Mouse (Mus musculus): ENCODE measurements at regions not wholly inside any gene's neighbourhood (a gene's known extent, or its start where the extent isn't known, plus 50 kb on each side); places are given as distances from the start of the nearest gene placed in this dataset.

- Histone ChIP-seq H3K27me3 (ENCODE audit: control insufficient read depth, insufficient read depth, insufficient read length) (peaks cover 17% of the 10 kb centered on the region), H3K36me3 (ENCODE audit: control insufficient read depth, insufficient read depth) (no peaks in the 10 kb centered on the region), H3K4me2 (ENCODE audit: low read depth) (peak overlapping the region; percentile 38), H3ac (ENCODE audit: control insufficient read depth, insufficient read length) (no peak overlapping the region), H3K4me3 (no peak overlapping the region), H3K79me2 (ENCODE audit: control insufficient read depth, insufficient read depth) (no peaks in the 10 kb centered on the region)
- no peak for TF ChIP-seq CEBPB (IDR thresholded peaks at IDR 0.05; ENCODE audit: insufficient read depth, poor library complexity, severe bottlenecking)
- no peak for TF ChIP-seq POLR2AphosphoS2 (IDR thresholded peaks at IDR 0.05; ENCODE audit: insufficient read length, low read depth)
- TF ChIP-seq MYOG (IDR thresholded peaks at IDR 0.05; ENCODE audit: control insufficient read depth in 1 of 3, insufficient read depth in 1 of 3, insufficient read length in 2 of 3, low read depth in 2 of 3), result no peak
- TF ChIP-seq POLR2A (IDR thresholded peaks at IDR 0.05; ENCODE audit: insufficient read length, low read depth), result no peak
- no peak for TF ChIP-seq TCF12 (IDR thresholded peaks at IDR 0.05; ENCODE audit: insufficient read depth, poor library complexity, severe bottlenecking)
- TF ChIP-seq REST (IDR thresholded peaks at IDR 0.05; ENCODE audit: insufficient read depth, insufficient read length), result no peak
- no peak for TF ChIP-seq SRF (IDR thresholded peaks at IDR 0.05; ENCODE audit: control insufficient read depth, insufficient read length, low read depth)
- TF ChIP-seq MAX (IDR thresholded peaks at IDR 0.05; ENCODE audit: low read depth), result no peak
- no peak for TF ChIP-seq USF1 (IDR thresholded peaks at IDR 0.05; ENCODE audit: low read depth)
- no peak for TF ChIP-seq E2F4 (IDR thresholded peaks at IDR 0.05; ENCODE audit: insufficient read depth)
- TF ChIP-seq TCF3 (IDR thresholded peaks at IDR 0.05; ENCODE audit: insufficient read length, low read depth), result no peak
- no peak for TF ChIP-seq MYOD1 (IDR thresholded peaks at IDR 0.05; ENCODE audit: control insufficient read depth in 1 of 3, insufficient read length in 2 of 3, low read depth in 2 of 3)
These were observed 65.3 kb upstream of the Atp1a1 start for GRCm38 (mm10) chr3:101669743-101670142.

DNA sequence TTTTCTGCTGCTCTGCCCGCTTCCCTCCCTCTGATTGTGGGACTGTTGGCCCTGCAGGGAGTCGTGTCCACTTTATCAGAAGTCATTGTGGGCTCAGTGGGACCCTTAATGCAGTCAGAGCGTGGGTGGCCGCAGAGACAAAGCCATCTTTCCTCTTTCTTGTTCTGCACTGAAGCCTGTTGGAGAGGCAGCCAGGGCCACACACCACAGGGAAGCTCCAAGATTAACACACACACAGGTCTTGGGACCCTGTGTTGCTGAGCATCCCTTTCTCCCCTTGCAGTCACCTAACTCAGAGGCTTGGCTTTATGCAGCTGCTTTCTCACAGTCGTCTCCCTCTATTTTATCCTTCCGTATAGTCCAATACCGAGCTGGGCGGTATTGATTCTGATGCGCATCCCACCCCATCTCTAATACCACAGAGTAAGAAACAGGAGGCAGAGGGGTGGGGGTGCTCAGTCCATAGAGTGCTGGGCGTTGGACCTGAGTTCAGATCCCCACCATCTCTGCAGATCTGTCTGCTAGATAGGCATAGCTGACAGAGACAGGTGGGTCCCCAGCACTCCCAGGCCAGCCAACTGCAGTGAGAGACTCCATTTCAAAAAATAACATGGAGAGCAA is 63.4 kb upstream of the Atp1a1 start:
- H3ac ChIP-seq (ENCODE audit: control insufficient read depth, insufficient read length), result no peak overlapping the region
- no peaks in the 10 kb centered on the region for H3K36me3 ChIP-seq (ENCODE audit: control insufficient read depth, insufficient read depth)
- no peak overlapping the region for H3K4me2 ChIP-seq (ENCODE audit: low read depth)
- no peaks in the 10 kb centered on the region for H3K79me2 ChIP-seq (ENCODE audit: control insufficient read depth, insufficient read depth)
- peaks cover 17% of the 10 kb centered on the region for H3K27me3 ChIP-seq (ENCODE audit: control insufficient read depth, insufficient read depth, insufficient read length)
- no peak for TF ChIP-seq MYOG (IDR thresholded peaks at IDR 0.05; ENCODE audit: control insufficient read depth in 1 of 3, insufficient read depth in 1 of 3, insufficient read length in 2 of 3, low read depth in 2 of 3)
- no peak for TF ChIP-seq SRF (IDR thresholded peaks at IDR 0.05; ENCODE audit: control insufficient read depth, insufficient read length, low read depth)
- TF ChIP-seq E2F4 (IDR thresholded peaks at IDR 0.05; ENCODE audit: insufficient read depth), result no peak
- TF ChIP-seq MYOD1 (IDR thresholded peaks at IDR 0.05; ENCODE audit: control insufficient read depth in 1 of 3, insufficient read length in 2 of 3, low read depth in 2 of 3), result no peak
- no peak for TF ChIP-seq USF1 (IDR thresholded peaks at IDR 0.05; ENCODE audit: low read depth)
- TF ChIP-seq POLR2A (IDR thresholded peaks at IDR 0.05; ENCODE audit: insufficient read length, low read depth), result no peak
- no peak for TF ChIP-seq REST (IDR thresholded peaks at IDR 0.05; ENCODE audit: insufficient read depth, insufficient read length)
- no peak for TF ChIP-seq TCF3 (IDR thresholded peaks at IDR 0.05; ENCODE audit: insufficient read length, low read depth)
- TF ChIP-seq TCF12 (IDR thresholded peaks at IDR 0.05; ENCODE audit: insufficient read depth, poor library complexity, severe bottlenecking), result no peak
- no peak for TF ChIP-seq MAX (IDR thresholded peaks at IDR 0.05; ENCODE audit: low read depth)
- H3K4me3 ChIP-seq, result no peak overlapping the region

DNA sequence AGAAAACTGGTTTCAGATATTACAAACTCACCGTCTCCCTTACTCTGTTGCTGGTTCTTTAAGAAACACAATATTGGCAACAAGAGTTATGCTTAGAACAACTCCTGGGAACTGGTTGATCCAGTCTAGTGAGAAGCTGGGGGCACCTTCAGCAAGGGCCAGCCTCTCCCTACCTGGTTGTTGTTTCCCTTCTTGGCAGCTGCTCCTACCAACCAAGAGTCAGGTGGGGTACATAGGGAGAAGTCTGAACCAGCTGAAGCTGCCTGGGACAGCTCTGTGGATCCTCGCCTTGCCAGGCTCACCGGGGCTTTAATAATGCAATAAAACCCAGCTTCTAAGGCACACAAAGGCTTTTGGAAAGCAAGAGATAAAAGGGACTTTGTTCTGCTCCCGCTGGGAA is 62.7 kb upstream of the Atp1a1 start:
- no peak overlapping the region for H3K4me3 ChIP-seq
- no peaks in the 10 kb centered on the region for H3K79me2 ChIP-seq (ENCODE audit: control insufficient read depth, insufficient read depth)
- TF ChIP-seq MAX (IDR thresholded peaks at IDR 0.05; ENCODE audit: low read depth) (no peak), MYOD1 (IDR thresholded peaks at IDR 0.05; ENCODE audit: control insufficient read depth in 1 of 3, insufficient read length in 2 of 3, low read depth in 2 of 3) (no peak), POLR2A (IDR thresholded peaks at IDR 0.05; ENCODE audit: insufficient read length, low read depth) (no peak), CEBPB (IDR thresholded peaks at IDR 0.05; ENCODE audit: insufficient read depth, poor library complexity, severe bottlenecking) (no peak), TCF12 (IDR thresholded peaks at IDR 0.05; ENCODE audit: insufficient read depth, poor library complexity, severe bottlenecking) (no peak), TCF3 (IDR thresholded peaks at IDR 0.05; ENCODE audit: insufficient read length, low read depth) (no peak), USF1 (IDR thresholded peaks at IDR 0.05; ENCODE audit: low read depth) (no peak), SRF (IDR thresholded peaks at IDR 0.05; ENCODE audit: control insufficient read depth, insufficient read length, low read depth) (no peak), POLR2AphosphoS2 (IDR thresholded peaks at IDR 0.05; ENCODE audit: insufficient read length, low read depth) (no peak), MYOG (IDR thresholded peaks at IDR 0.05; ENCODE audit: control insufficient read depth in 1 of 3, insufficient read depth in 1 of 3, insufficient read length in 2 of 3, low read depth in 2 of 3) (no peak)
- H3K36me3 ChIP-seq (ENCODE audit: control insufficient read depth, insufficient read depth), result no peaks in the 10 kb centered on the region
- no peak overlapping the region for H3ac ChIP-seq (ENCODE audit: control insufficient read depth, insufficient read length)
- H3K27me3 ChIP-seq (ENCODE audit: control insufficient read depth, insufficient read depth, insufficient read length), result peaks cover 17% of the 10 kb centered on the region
- H3K4me2 ChIP-seq (ENCODE audit: low read depth), result no peak overlapping the region

GRCm38 (mm10) chr3:101666583-101666982 is 62.1 kb upstream of the Atp1a1 start:
- no peaks in the 10 kb centered on the region for H3K79me2 ChIP-seq (ENCODE audit: control insufficient read depth, insufficient read depth)
- no peaks in the 10 kb centered on the region for H3K36me3 ChIP-seq (ENCODE audit: control insufficient read depth, insufficient read depth)
- H3ac ChIP-seq (ENCODE audit: control insufficient read depth, insufficient read length), result no peak overlapping the region
- TF ChIP-seq MAX (IDR thresholded peaks at IDR 0.05; ENCODE audit: low read depth) (no peak), TCF3 (IDR thresholded peaks at IDR 0.05; ENCODE audit: insufficient read length, low read depth) (no peak), MYOD1 (IDR thresholded peaks at IDR 0.05; ENCODE audit: control insufficient read depth in 1 of 3, insufficient read length in 2 of 3, low read depth in 2 of 3) (no peak), E2F4 (IDR thresholded peaks at IDR 0.05; ENCODE audit: insufficient read depth) (no peak), TCF12 (IDR thresholded peaks at IDR 0.05; ENCODE audit: insufficient read depth, poor library complexity, severe bottlenecking) (no peak), REST (IDR thresholded peaks at IDR 0.05; ENCODE audit: insufficient read depth, insufficient read length) (no peak), USF1 (IDR thresholded peaks at IDR 0.05; ENCODE audit: low read depth) (no peak), MYOG (IDR thresholded peaks at IDR 0.05; ENCODE audit: control insufficient read depth in 1 of 3, insufficient read depth in 1 of 3, insufficient read length in 2 of 3, low read depth in 2 of 3) (no peak)
- H3K27me3 ChIP-seq (ENCODE audit: control insufficient read depth, insufficient read depth, insufficient read length), result peaks cover 17% of the 10 kb centered on the region
- H3K4me2 ChIP-seq (ENCODE audit: low read depth), result no peak overlapping the region
- H3K4me3 ChIP-seq, result no peak overlapping the region
